Mouse (Mus musculus): ENCODE measurements around the gene Nipa2. TPM values are rescaled to one million over a fixed set of nuclear protein-coding genes. Genes with fewer than 3 reads are reported as not detected.

The Nipa2 gene
- total and polyA plus RNA-seq, 3 experiments: 24.4 to 50.4 (median 45.2) TPM

- peak overlapping the region; percentile 13; the same call in 1 of the 2 replicates for H3K27ac ChIP-seq (ENCODE audit: insufficient read depth, low read depth)
- H3K4me1 ChIP-seq (ENCODE audit: control insufficient read depth in 1 of 2, insufficient read depth in 2 of 2): peaks cover 0 to 20% of the 10 kb centered on the region in 2 experiments; a peak in 2 of 4 replicates
- peaks cover 25 to 73% of the 10 kb centered on the region in 2 experiments for H3K36me3 ChIP-seq (replicated peaks in 1 of 2; ENCODE audit: control insufficient read depth in 1 of 2, insufficient read depth in 1 of 2, low read length in 1 of 2)
- no peak overlapping the region for H3K4me2 ChIP-seq (ENCODE audit: insufficient read depth, low read depth, poor library complexity, severe bottlenecking)
- H3K9me3 ChIP-seq (replicated peaks; ENCODE audit: low read length): no peaks in the 10 kb centered on the region
- peak; percentile 72 for DNase-seq (ENCODE audit: extremely low read depth)
- H3K79me2 ChIP-seq (replicated peaks; ENCODE audit: control insufficient read depth, extremely low read depth, insufficient read depth, poor library complexity, severe bottlenecking): no peaks in the 10 kb centered on the region
- H3K4me3 ChIP-seq (replicated peaks in 1 of 3; ENCODE audit: low read depth in 2 of 3, low read length in 2 of 3, poor library complexity in 1 of 3): no peak overlapping the region
- H3K9ac ChIP-seq (ENCODE audit: insufficient read depth, low read depth): no peak overlapping the region
- dilution Hi-C loops (cut with MboI; ENCODE audit: extremely low pct_ligation_motif_present, extremely low pct_unique_long_range_greater_than_20kb, low sequenced_read_pairs) (no loop called here), in situ Hi-C loops (cut with MboI; ENCODE audit: low pct_ligation_motif_present, low pct_unique_long_range_greater_than_20kb, low sequenced_read_pairs) (no loop called here)
- H3K27me3 ChIP-seq (replicated peaks): no peaks in the 10 kb centered on the region
- TF ChIP-seq ZC3H11A (IDR thresholded peaks at IDR 0.05; ENCODE audit: low read depth, low read length) (no peak), IRF4 (IDR thresholded peaks at IDR 0.05; ENCODE audit: low read depth, low read length) (peak; percentile 82), MAFK (IDR thresholded peaks at IDR 0.05; ENCODE audit: insufficient replicate concordance, low read length) (peak; percentile 94), SIN3A (IDR thresholded peaks at IDR 0.05; ENCODE audit: low read length) (no peak), SMC3 (IDR thresholded peaks at IDR 0.05; ENCODE audit: low read depth, low read length) (no peak), ETS1 (conservative IDR thresholded peaks at IDR 0.05; ENCODE audit: low read depth, low read length) (peak; percentile 79), MAZ (IDR thresholded peaks at IDR 0.05; ENCODE audit: low read depth, low read length) (no peak), JUND (conservative IDR thresholded peaks at IDR 0.05; ENCODE audit: low read depth, low read length) (peak; percentile 38; the same call in 1 of the 2 replicates), EP300 (IDR thresholded peaks at IDR 0.05; ENCODE audit: low read length) (peak; percentile 47), POLR2A (IDR thresholded peaks at IDR 0.05; ENCODE audit: low read depth, low read length) (no peak), E2F4 (IDR thresholded peaks at IDR 0.05; ENCODE audit: insufficient replicate concordance, low read depth, low read length) (no peak)
These were observed 50.9 kb downstream of the Nipa2 start for GRCm38 (mm10) chr7:55911371-55911770.

DNA sequence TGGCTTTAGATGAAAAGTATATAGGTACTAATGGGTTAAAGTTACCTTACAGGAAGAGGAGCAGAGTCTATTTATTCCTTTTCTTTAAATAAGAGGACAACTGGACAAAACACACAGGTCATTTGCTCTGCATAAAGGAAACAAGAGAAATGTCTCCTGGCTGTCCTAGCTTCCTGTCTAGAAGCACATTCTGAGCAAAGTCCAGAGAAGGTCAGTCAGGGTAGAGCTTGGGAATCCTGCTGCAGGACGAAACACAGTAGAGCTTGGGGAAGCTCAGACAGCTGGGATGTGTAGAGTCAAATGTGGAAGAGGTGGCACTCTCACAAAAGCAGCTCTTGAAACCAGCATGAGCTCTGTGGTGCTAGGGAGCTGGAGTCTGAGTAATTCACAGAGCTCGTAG, 51.9 kb downstream of the Nipa2 start:
- in situ Hi-C loops (cut with MboI; ENCODE audit: low pct_ligation_motif_present, low pct_unique_long_range_greater_than_20kb, low sequenced_read_pairs): no loop called here
- dilution Hi-C loops (cut with MboI; ENCODE audit: extremely low pct_ligation_motif_present, extremely low pct_unique_long_range_greater_than_20kb, low sequenced_read_pairs): no loop called here
- peak; percentile 20 for DNase-seq (ENCODE audit: extremely low read depth)
- peaks cover 23 to 75% of the 10 kb centered on the region in 2 experiments for H3K36me3 ChIP-seq (replicated peaks in 1 of 2; ENCODE audit: control insufficient read depth in 1 of 2, insufficient read depth in 1 of 2, low read length in 1 of 2)
- no peaks in the 10 kb centered on the region for H3K9me3 ChIP-seq (replicated peaks; ENCODE audit: low read length)
- peaks cover 0 to 20% of the 10 kb centered on the region in 2 experiments; a peak in 2 of 4 replicates for H3K4me1 ChIP-seq (ENCODE audit: control insufficient read depth in 1 of 2, insufficient read depth in 2 of 2)
- no peaks in the 10 kb centered on the region for H3K79me2 ChIP-seq (replicated peaks; ENCODE audit: control insufficient read depth, extremely low read depth, insufficient read depth, poor library complexity, severe bottlenecking)
- no peak overlapping the region for H3K4me3 ChIP-seq (replicated peaks in 1 of 3; ENCODE audit: low read depth in 2 of 3, low read length in 2 of 3, poor library complexity in 1 of 3)
- no peak overlapping the region for H3K9ac ChIP-seq (ENCODE audit: insufficient read depth, low read depth)
- TF ChIP-seq IRF4 (IDR thresholded peaks at IDR 0.05; ENCODE audit: low read depth, low read length): 0 out of 2 replicates have a peak, but pooled peaks have one; percentile 15
- TF ChIP-seq SIN3A (IDR thresholded peaks at IDR 0.05; ENCODE audit: low read length): no peak
- no peak overlapping the region for H3K27ac ChIP-seq (ENCODE audit: insufficient read depth, low read depth)
- no peaks in the 10 kb centered on the region for H3K27me3 ChIP-seq (replicated peaks)
- H3K4me2 ChIP-seq (ENCODE audit: insufficient read depth, low read depth, poor library complexity, severe bottlenecking): no peak overlapping the region

DNA sequence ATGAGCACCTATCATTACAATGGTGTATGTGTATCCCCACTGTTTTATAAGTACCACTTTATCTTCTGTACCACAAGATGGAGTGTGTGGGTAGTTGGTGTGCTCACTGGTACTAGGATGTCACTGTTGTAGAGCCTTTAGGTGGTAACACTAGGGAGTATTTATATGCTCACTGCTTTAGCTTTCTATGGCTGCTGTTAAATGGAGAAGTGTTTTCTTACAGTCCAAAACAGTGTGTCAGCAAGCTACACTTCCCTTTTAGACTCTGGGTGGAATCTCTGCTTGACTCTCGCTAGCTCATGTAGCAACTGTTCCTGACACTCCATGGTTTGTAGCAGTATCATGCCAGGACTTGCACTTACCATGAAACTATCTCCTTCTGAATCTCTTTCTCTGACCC, 52.8 kb downstream of the Nipa2 start:
- TF ChIP-seq CTCF (conservative IDR thresholded peaks at IDR 0.05 in 1 of 2, IDR thresholded peaks at IDR 0.05 in 1 of 2; ENCODE audit: low read depth in 2 of 2, low read length in 2 of 2) (0 out of 4 replicates have a peak, but pooled peaks of 1 of the 2 experiments have one; percentile 3), KAT2A (IDR thresholded peaks at IDR 0.05; ENCODE audit: insufficient replicate concordance, low read length) (no peak), IRF4 (IDR thresholded peaks at IDR 0.05; ENCODE audit: low read depth, low read length) (no peak)
- no peak overlapping the region for H3K9ac ChIP-seq (ENCODE audit: insufficient read depth, low read depth)
- in situ Hi-C loops (cut with MboI; ENCODE audit: low pct_ligation_motif_present, low pct_unique_long_range_greater_than_20kb, low sequenced_read_pairs): no loop called here
- peaks cover 0 to 20% of the 10 kb centered on the region in 2 experiments; a peak in 2 of 4 replicates for H3K4me1 ChIP-seq (ENCODE audit: control insufficient read depth in 1 of 2, insufficient read depth in 2 of 2)
- no peaks in the 10 kb centered on the region for H3K27me3 ChIP-seq (replicated peaks)
- H3K4me2 ChIP-seq (ENCODE audit: insufficient read depth, low read depth, poor library complexity, severe bottlenecking): no peak overlapping the region
- no peak overlapping the region for H3K27ac ChIP-seq (ENCODE audit: insufficient read depth, low read depth)
- no peak overlapping the region for H3K4me3 ChIP-seq (replicated peaks in 1 of 3; ENCODE audit: low read depth in 2 of 3, low read length in 2 of 3, poor library complexity in 1 of 3)
- H3K9me3 ChIP-seq (replicated peaks; ENCODE audit: low read length): no peaks in the 10 kb centered on the region
- peaks cover 15 to 69% of the 10 kb centered on the region in 2 experiments for H3K36me3 ChIP-seq (replicated peaks in 1 of 2; ENCODE audit: control insufficient read depth in 1 of 2, insufficient read depth in 1 of 2, low read length in 1 of 2)
- no peak for DNase-seq (ENCODE audit: extremely low read depth)
- no peaks in the 10 kb centered on the region for H3K79me2 ChIP-seq (replicated peaks; ENCODE audit: control insufficient read depth, extremely low read depth, insufficient read depth, poor library complexity, severe bottlenecking)
- dilution Hi-C loops (cut with MboI; ENCODE audit: extremely low pct_ligation_motif_present, extremely low pct_unique_long_range_greater_than_20kb, low sequenced_read_pairs): no loop called here
